In the genomic region with DNA sequence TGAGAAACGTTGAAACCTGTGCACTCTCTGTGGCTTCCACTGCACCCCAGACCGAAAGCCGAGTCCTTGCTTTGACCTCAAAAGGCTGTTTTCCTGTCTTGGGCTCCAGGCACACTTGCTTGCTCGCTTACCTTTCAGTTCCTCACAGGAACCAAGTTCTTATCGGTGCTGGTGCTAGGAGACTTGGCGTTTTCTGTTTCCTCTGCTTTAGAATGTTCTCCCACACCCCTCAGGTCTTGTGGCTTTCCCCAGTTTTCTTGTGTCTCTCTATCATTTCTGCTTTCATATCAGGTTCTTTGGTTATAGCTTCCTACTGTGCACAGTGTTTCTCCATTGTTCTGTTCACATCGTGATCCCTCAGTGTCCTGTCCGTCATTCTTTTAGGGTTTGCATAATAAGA, we compare ENCODE assay signal across 24 mouse cellular contexts. TPM values are rescaled to one million over a fixed set of nuclear protein-coding genes. Genes with fewer than 3 reads are reported as not detected.
DNase-seq lines count a peak whose midpoint lies in the region; ATAC-seq and TF ChIP-seq lines count a peak whose summit lies in the region.
"Had no signal": no experiment of that assay in that cellular context is flagged by ENCODE, and none has a peak within 500 bp of the region (broad histone marks: within the 10 kb centered on the region; RNA-seq: fewer than 3 reads in every experiment).

No protein-coding gene starts in this region.

- H3K9me3 ChIP-seq in CH12.LX (replicated peaks; ENCODE audit: low read length) = peaks cover 15% of the 10 kb centered on the region
- H3K9me3 ChIP-seq in liver, embryonic 13.5 days (replicated peaks) = no peaks in the 10 kb centered on the region
- H3K9me3 ChIP-seq: forebrain, embryonic 12.5 days; heart, embryonic 15.5 days; limb, embryonic 13.5 days; midbrain, embryonic 13.5 days; stomach, embryonic 15.5 days had no signal

- no peak for TF ChIP-seq POLR2A in CH12.LX (IDR thresholded peaks at IDR 0.05; ENCODE audit: low read depth, low read length)
- no peak for TF ChIP-seq POLR2A in bone marrow, adult 2 months (IDR thresholded peaks at IDR 0.05; ENCODE audit: borderline replicate concordance, control insufficient read depth, low read depth, low read length)

- no peak overlapping the region for H3K4me2 ChIP-seq in CH12.LX (ENCODE audit: insufficient read depth, low read depth, poor library complexity, severe bottlenecking)
- no peak overlapping the region for H3K4me2 ChIP-seq in liver, embryonic 13.5 days
- H3K4me2 ChIP-seq: embryonic facial prominence, embryonic 12.5 days; forebrain, embryonic 12.5 days; heart, embryonic 15.5 days; limb, embryonic 13.5 days; midbrain, embryonic 13.5 days; stomach, embryonic 15.5 days had no signal

- no peak overlapping the region for H3K4me3 ChIP-seq in CH12.LX (replicated peaks in 1 of 3; ENCODE audit: low read depth in 2 of 3, low read length in 2 of 3, poor library complexity in 1 of 3)
- no peak overlapping the region for H3K4me3 ChIP-seq in bone marrow, adult 2 months (replicated peaks; ENCODE audit: control insufficient read depth, low read depth, low read length)
- H3K4me3 ChIP-seq in liver, embryonic 13.5 days (replicated peaks) = no peak overlapping the region
- H3K4me3 ChIP-seq: embryonic facial prominence, embryonic 12.5 days; forebrain, embryonic 12.5 days; heart, embryonic 15.5 days; hindbrain, embryonic 10.5 days; layer of hippocampus, adult 2 months; limb, embryonic 13.5 days; midbrain, embryonic 13.5 days; stomach, embryonic 15.5 days had no signal

- H3K79me2 ChIP-seq in CH12.LX (replicated peaks; ENCODE audit: control insufficient read depth, extremely low read depth, insufficient read depth, poor library complexity, severe bottlenecking) = no peaks in the 10 kb centered on the region

- peak; percentile 37 for DNase-seq in CH12.LX (ENCODE audit: extremely low read depth)
- DNase-seq in liver, embryonic 13.5 days = no peak
- peak; percentile 42 for DNase-seq in splenic B cell, adult 2 months (ENCODE audit: low read depth, low spot score)
- DNase-seq in frontal cortex, postnatal 36 days (ENCODE audit: low spot score in 2 of 2) = no peak
- no peak for DNase-seq in urinary bladder, adult 2 months (ENCODE audit: low spot score)
- DNase-seq in testis, postnatal 10 days (ENCODE audit: low spot score) = no peak
- DNase-seq: adrenal gland, postnatal 36 days; cerebellum, adult 11-12 months; cerebellum, postnatal 10 days; kidney, postnatal 25 days; layer of hippocampus, postnatal 36 days; right cerebral cortex, postnatal 14 days had no signal

- TF ChIP-seq CTCF in CH12.LX (conservative IDR thresholded peaks at IDR 0.05 in 1 of 2, IDR thresholded peaks at IDR 0.05 in 1 of 2; ENCODE audit: low read depth in 2 of 2, low read length in 2 of 2) = no peak
- TF ChIP-seq CTCF in bone marrow, adult 2 months (IDR thresholded peaks at IDR 0.05; ENCODE audit: control insufficient read depth, insufficient read depth, low read length) = no peak

- H3K27ac ChIP-seq in CH12.LX (ENCODE audit: insufficient read depth, low read depth) = peak overlapping the region; percentile 10; the same call in 1 of the 2 replicates
- peak overlapping the region; percentile 16; the same call in 1 of the 2 replicates for H3K27ac ChIP-seq in bone marrow, adult 2 months (ENCODE audit: control insufficient read depth, insufficient read depth, low read depth, low read length, poor library complexity)
- H3K27ac ChIP-seq in liver, embryonic 13.5 days = peak overlapping the region; percentile 72
- H3K27ac ChIP-seq: embryonic facial prominence, embryonic 12.5 days; forebrain, embryonic 12.5 days; heart, embryonic 15.5 days; hindbrain, embryonic 10.5 days; hindbrain, postnatal 0 days; limb, embryonic 13.5 days; midbrain, embryonic 13.5 days; stomach, embryonic 15.5 days had no signal

- TF ChIP-seq RAD21 in CH12.LX (IDR thresholded peaks at IDR 0.05; ENCODE audit: low read depth, low read length) = no peak

- peak; percentile 62 for TF ChIP-seq EP300 in CH12.LX (IDR thresholded peaks at IDR 0.05; ENCODE audit: low read length)

- WGBS in bone marrow, adult 2 months = 16% methylated on average over 8 of the region's 8 CpGs
- 43% methylated on average over 8 of the region's 8 CpGs for WGBS in liver, embryonic 13.5 days (ENCODE audit: insufficient replicate concordance)

- dilution Hi-C loops in CH12.LX (cut with MboI; ENCODE audit: extremely low pct_ligation_motif_present, extremely low pct_unique_long_range_greater_than_20kb, low sequenced_read_pairs) = no loop called here

- peaks cover 0 to 11% of the 10 kb centered on the region in 2 experiments for H3K36me3 ChIP-seq in CH12.LX (replicated peaks in 1 of 2; ENCODE audit: control insufficient read depth in 1 of 2, insufficient read depth in 1 of 2, low read length in 1 of 2)
- peaks cover 14% of the 10 kb centered on the region; the same call in 1 of the 2 replicates for H3K36me3 ChIP-seq in liver, embryonic 13.5 days
- no peaks in the 10 kb centered on the region for H3K36me3 ChIP-seq in splenic B cell, adult 2 months (ENCODE audit: control insufficient read depth, insufficient read depth, low read length, poor library complexity, severe bottlenecking)
- H3K36me3 ChIP-seq: heart, embryonic 15.5 days; stomach, embryonic 15.5 days had no signal

- H3K9ac ChIP-seq in CH12.LX (ENCODE audit: insufficient read depth, low read depth) = no peak overlapping the region
- H3K9ac ChIP-seq in liver, embryonic 13.5 days = no peak overlapping the region
- H3K9ac ChIP-seq: embryonic facial prominence, embryonic 12.5 days; forebrain, embryonic 12.5 days; heart, embryonic 15.5 days; limb, embryonic 13.5 days; midbrain, embryonic 13.5 days; stomach, embryonic 15.5 days had no signal

- H3K4me1 ChIP-seq in CH12.LX (ENCODE audit: control insufficient read depth in 1 of 2, insufficient read depth in 2 of 2) = peaks cover 19 to 39% of the 10 kb centered on the region in 2 experiments
- H3K4me1 ChIP-seq in bone marrow, adult 2 months (ENCODE audit: control insufficient read depth, insufficient read depth, low read length) = peaks cover 18% of the 10 kb centered on the region
- H3K4me1 ChIP-seq in liver, embryonic 13.5 days (replicated peaks) = peaks cover 96% of the 10 kb centered on the region

- ATAC-seq in liver, embryonic 13.5 days (ENCODE audit: low read depth) = no peak
- ATAC-seq: hindbrain, postnatal 0 days; intestine, embryonic 16.5 days; lung, postnatal 0 days; midbrain, embryonic 13.5 days had no signal

- in situ Hi-C loops in CH12.LX (cut with MboI; ENCODE audit: low pct_ligation_motif_present, low pct_unique_long_range_greater_than_20kb, low sequenced_read_pairs) = no loop called here

- no peaks in the 10 kb centered on the region for H3K27me3 ChIP-seq in CH12.LX (replicated peaks)
- H3K27me3 ChIP-seq in liver, embryonic 13.5 days = no peaks in the 10 kb centered on the region
- H3K27me3 ChIP-seq in splenic B cell, adult 2 months (ENCODE audit: control insufficient read depth, insufficient read depth, low read length, poor library complexity, severe bottlenecking) = no peaks in the 10 kb centered on the region
- H3K27me3 ChIP-seq: embryonic facial prominence, embryonic 12.5 days; forebrain, embryonic 12.5 days; heart, embryonic 15.5 days; limb, embryonic 13.5 days; midbrain, embryonic 13.5 days; stomach, embryonic 15.5 days had no signal

TF ChIP-seq in CH12.LX, 34 proteins besides CTCF, POLR2A, EP300 and RAD21:
- TF ChIP-seq NELFE (IDR thresholded peaks at IDR 0.05; ENCODE audit: low read depth, low read length) (no peak), ETS1 (conservative IDR thresholded peaks at IDR 0.05; ENCODE audit: low read depth, low read length) (no peak), TCF12 (IDR thresholded peaks at IDR 0.05; ENCODE audit: low read depth, low read length) (peak; percentile 27; the same call in 1 of the 2 replicates), MYC (IDR thresholded peaks at IDR 0.05; ENCODE audit: low read depth, low read length) (no peak), IRF4 (IDR thresholded peaks at IDR 0.05; ENCODE audit: low read depth, low read length) (peak; percentile 18; the same call in 1 of the 2 replicates), TBP (conservative IDR thresholded peaks at IDR 0.05; ENCODE audit: low read depth, low read length) (no peak), ELF1 (IDR thresholded peaks at IDR 0.05; ENCODE audit: low read depth, low read length) (no peak), ZMIZ1 (IDR thresholded peaks at IDR 0.05; ENCODE audit: low read depth, low read length) (no peak), CHD1 (IDR thresholded peaks at IDR 0.05; ENCODE audit: low read depth, low read length) (no peak), ZKSCAN1 (IDR thresholded peaks at IDR 0.05; ENCODE audit: borderline replicate concordance, low read depth, low read length) (no peak), BHLHE40 (IDR thresholded peaks at IDR 0.05; ENCODE audit: low read depth, low read length) (peak; percentile 45; the same call in 1 of the 2 replicates)

RNA-seq across cellular contexts. Expression of gene Chst11, which starts 21.0 kb away (rescaled TPM):
- total RNA-seq in CH12.LX (2012; rRNA removed) = 3.6 TPM in 2 replicates
- 5.2 and 5.3 TPM in 2 replicates for total RNA-seq in CH12.LX (2014; rRNA removed)
- 3.5 and 4.5 TPM in 2 replicates for polyA plus RNA-seq in CH12.LX (2012; ENCODE audit: insufficient read length, low read depth)
- polyA plus RNA-seq in bone marrow, adult 2 months (2011; ENCODE audit: insufficient read depth, insufficient read length, low replicate concordance, missing spikeins) = 5.3 and 6.4 TPM in 2 replicates
- polyA plus RNA-seq in liver, embryonic 13.5 days (2015; fragmentation: Nextera tagmentation; extraction: Ambion mirVana) = 1.2 and 1.3 TPM in 2 replicates
- 6.1 and 8.2 TPM in 2 replicates for polyA plus RNA-seq in urinary bladder, adult 2 months (2012; rRNA removed)

Comparison
In these comparisons a context has a peak if more than half of its experiments do, and no peak if none do; other contexts are left out.
1. DNase-seq: peak in CH12.LX (single experiment) and splenic B cell, adult 2 months (single experiment); none in liver, embryonic 13.5 days (single experiment), frontal cortex, postnatal 36 days (0 of 2), urinary bladder, adult 2 months (single experiment) and testis, postnatal 10 days (single experiment).
2. H3K27ac ChIP-seq: peak in every context shown above with its lines; median percentile 72 in liver, embryonic 13.5 days; 16 in bone marrow, adult 2 months; 10 in CH12.LX.